Mouse (Mus musculus): ENCODE measurements around the gene Hist1h3e. TPM values are rescaled to one million over a fixed set of nuclear protein-coding genes. Genes with fewer than 3 reads are reported as not detected.
A peak's percentile ranks its signal among the peaks of the same experiment; 100 is the strongest.
"Not testable (repeated sequence)": the region's sequence is repeated elsewhere in the genome, so short reads cannot be mapped to it uniquely, and the experiment has no call there.

Hist1h3e gene
- polyA plus RNA-seq, 1 experiment from 2014 or later, result 6.8 TPM

- peak overlapping the region; percentile 88 for H3K9ac ChIP-seq
- WGBS (ENCODE audit: insufficient replicate concordance), result 8% methylated on average over 6 of the region's 6 CpGs
- no peaks in the 10 kb centered on the region for H3K36me3 ChIP-seq
- H3K27ac ChIP-seq, result peak overlapping the region; percentile 100
- ATAC-seq (ENCODE audit: low read depth) (peak; percentile 2; the same call in 1 of the 2 replicates), DNase-seq (peak; percentile 34)
- H3K4me3 ChIP-seq (replicated peaks), result peak overlapping the region; percentile 63
- H3K9me3 ChIP-seq (replicated peaks), result no peaks in the 10 kb centered on the region
- no peaks in the 10 kb centered on the region for H3K27me3 ChIP-seq
- H3K4me2 ChIP-seq, result peak overlapping the region; percentile 78
- H3K4me1 ChIP-seq (replicated peaks), result peaks cover 61% of the 10 kb centered on the region
Measured at GRCm38 (mm10) chr13:23582219-23583056, 20.3 kb upstream of the Hist1h3e start.

- Histone ChIP-seq H3K27me3 (no peaks in the 10 kb centered on the region), H3K9me3 (replicated peaks) (no peaks in the 10 kb centered on the region), H3K4me2 (peak within 1 kb of the TSS; percentile 78), H3K36me3 (no peaks in the 10 kb centered on the region), H3K4me1 (replicated peaks) (peaks cover 63% of the 10 kb centered on the region), H3K27ac (peak within 1 kb of the TSS; percentile 100), H3K9ac (peak within 1 kb of the TSS; percentile 88), H3K4me3 (replicated peaks) (peak within 1 kb of the TSS; percentile 63)
- WGBS (ENCODE audit: insufficient replicate concordance), result under 1% methylated on average over 42 of the region's 43 CpGs
- peak; percentile 80 for ATAC-seq (ENCODE audit: low read depth)
- DNase-seq, result peak; percentile 94
Measured at GRCm38 (mm10) chr13:23581408-23582218, 19.4 kb upstream of the Hist1h3e start, which contains the start of gene Hist1h4d. Hist1h4d (plus strand) TSS chr13:23581598.

GRCm38 (mm10) chr13:23577835-23578234, 15.7 kb upstream of the Hist1h3e start:
- 79% methylated on average over 1 of the region's 1 CpGs for WGBS (ENCODE audit: insufficient replicate concordance)
- Histone ChIP-seq H3K9me3 (replicated peaks) (no peaks in the 10 kb centered on the region), H3K4me1 (replicated peaks) (peaks cover 57% of the 10 kb centered on the region), H3K9ac (peak overlapping the region; percentile 83), H3K27me3 (no peaks in the 10 kb centered on the region), H3K36me3 (no peaks in the 10 kb centered on the region), H3K4me3 (replicated peaks) (no peak overlapping the region), H3K4me2 (peak overlapping the region; percentile 50), H3K27ac (peak overlapping the region; percentile 97)
- DNase-seq (no peak), ATAC-seq (ENCODE audit: low read depth) (no peak)

- peaks cover 55% of the 10 kb centered on the region for H3K4me1 ChIP-seq (replicated peaks)
- H3K36me3 ChIP-seq, result no peaks in the 10 kb centered on the region
- DNase-seq (no peak), ATAC-seq (ENCODE audit: low read depth) (no peak)
- H3K27ac ChIP-seq, result peak overlapping the region; percentile 97
- H3K4me2 ChIP-seq, result peak overlapping the region; percentile 74
- H3K4me3 ChIP-seq (replicated peaks), result peak overlapping the region; percentile 62
- WGBS (ENCODE audit: insufficient replicate concordance), result 34% methylated on average over 6 of the region's 6 CpGs
- H3K9ac ChIP-seq, result peak overlapping the region; percentile 83
- no peaks in the 10 kb centered on the region for H3K9me3 ChIP-seq (replicated peaks)
- no peaks in the 10 kb centered on the region for H3K27me3 ChIP-seq
Measured at GRCm38 (mm10) chr13:23576906-23577639, 14.9 kb upstream of the Hist1h3e start.

- WGBS (ENCODE audit: insufficient replicate concordance), result 7% methylated on average over 7 of the region's 7 CpGs
- DNase-seq, result no peak
- no peaks in the 10 kb centered on the region for H3K36me3 ChIP-seq
- H3K27me3 ChIP-seq, result no peaks in the 10 kb centered on the region
- H3K4me2 ChIP-seq, result peak overlapping the region; percentile 74
- no peaks in the 10 kb centered on the region for H3K9me3 ChIP-seq (replicated peaks)
- peak overlapping the region; percentile 97 for H3K27ac ChIP-seq
- peaks cover 51% of the 10 kb centered on the region for H3K4me1 ChIP-seq (replicated peaks)
- H3K9ac ChIP-seq, result peak overlapping the region; percentile 83
- ATAC-seq (ENCODE audit: low read depth), result no peak
- H3K4me3 ChIP-seq (replicated peaks), result peak overlapping the region; percentile 62
Measured at GRCm38 (mm10) chr13:23576351-23576881, 14.2 kb upstream of the Hist1h3e start.

GRCm38 (mm10) chr13:23575864-23576313, 13.7 kb upstream of the Hist1h3e start:
- not testable (repeated sequence) for H3K9me3 ChIP-seq (replicated peaks)
- under 1% methylated on average over 11 of the region's 40 CpGs for WGBS (ENCODE audit: insufficient replicate concordance)

GRCm38 (mm10) chr13:23575271-23575851, 13.2 kb upstream of the Hist1h3e start, which contains the start of gene Hist1h3d:
Hist1h3d (plus strand) TSS chr13:23575763.
- Histone ChIP-seq H3K4me1 (replicated peaks) (peaks cover 43% of the 10 kb centered on the region), H3K36me3 (no peaks in the 10 kb centered on the region), H3K9ac (peak within 1 kb of the TSS; percentile 83), H3K9me3 (replicated peaks) (no peaks in the 10 kb centered on the region), H3K4me2 (peak within 1 kb of the TSS; percentile 74), H3K27ac (peak within 1 kb of the TSS; percentile 97), H3K4me3 (replicated peaks) (peak within 1 kb of the TSS; percentile 62), H3K27me3 (no peaks in the 10 kb centered on the region)
- DNase-seq (peak; percentile 83), ATAC-seq (ENCODE audit: low read depth) (peak; percentile 29)
- WGBS (ENCODE audit: insufficient replicate concordance), result under 1% methylated on average over 18 of the region's 18 CpGs

More at GRCm38 (mm10) chr13:23575864-23576313, 13.7 kb upstream of the Hist1h3e start:
- Histone ChIP-seq H3K4me2 (peak overlapping the region; percentile 74), H3K4me1 (replicated peaks) (peaks cover 47% of the 10 kb centered on the region), H3K4me3 (replicated peaks) (peak overlapping the region; percentile 62), H3K9ac (peak overlapping the region; percentile 83), H3K27ac (peak overlapping the region; percentile 97)
- not testable (repeated sequence) for H3K36me3 ChIP-seq; H3K27me3 ChIP-seq; DNase-seq; ATAC-seq (ENCODE audit: low read depth)

- not testable (repeated sequence) for H3K27me3 ChIP-seq; H3K36me3 ChIP-seq; ATAC-seq (ENCODE audit: low read depth); H3K9me3 ChIP-seq (replicated peaks); DNase-seq
- WGBS (ENCODE audit: insufficient replicate concordance), result under 1% methylated on average over 11 of the region's 39 CpGs
- Histone ChIP-seq H3K4me1 (replicated peaks) (peaks cover 45% of the 10 kb centered on the region), H3K4me3 (replicated peaks) (peak overlapping the region; percentile 62), H3K27ac (peak overlapping the region; percentile 97), H3K9ac (peak overlapping the region; percentile 83), H3K4me2 (peak overlapping the region; percentile 59)
Measured at GRCm38 (mm10) chr13:23574546-23575170, 12.5 kb upstream of the Hist1h3e start.

- under 1% methylated on average over 42 of the region's 42 CpGs for WGBS (ENCODE audit: insufficient replicate concordance)
- not testable (repeated sequence) for H3K9me3 ChIP-seq (replicated peaks); H3K27me3 ChIP-seq; H3K36me3 ChIP-seq
- H3K9ac ChIP-seq, result peak within 1 kb of the TSS; percentile 92
- peak within 1 kb of the TSS; percentile 81 for H3K4me2 ChIP-seq
- peak within 1 kb of the TSS; percentile 64 for H3K4me3 ChIP-seq (replicated peaks)
- peak within 1 kb of the TSS; percentile 97 for H3K27ac ChIP-seq
- H3K4me1 ChIP-seq (replicated peaks), result peaks cover 45% of the 10 kb centered on the region
- ATAC-seq (ENCODE audit: low read depth) (peak; percentile 77), DNase-seq (peak; percentile 93)
Measured at GRCm38 (mm10) chr13:23573898-23574524, 11.8 kb upstream of the Hist1h3e start, which contains the start of the genes Hist1h2bf and Hist1h2ad. Hist1h2bf (minus strand) TSS chr13:23574196. Hist1h2ad (plus strand) TSS chr13:23574381.

Data from liver, embryonic 13.5 days (tissue).